Mouse (Mus musculus): ENCODE results near the gene Grin2a. TPM values are rescaled to one million over a fixed set of nuclear protein-coding genes. Genes with fewer than 3 reads are reported as not detected.

The Grin2a gene
- polyA plus RNA-seq, 1 experiment from 2014 or later: 3.6 TPM

DNA sequence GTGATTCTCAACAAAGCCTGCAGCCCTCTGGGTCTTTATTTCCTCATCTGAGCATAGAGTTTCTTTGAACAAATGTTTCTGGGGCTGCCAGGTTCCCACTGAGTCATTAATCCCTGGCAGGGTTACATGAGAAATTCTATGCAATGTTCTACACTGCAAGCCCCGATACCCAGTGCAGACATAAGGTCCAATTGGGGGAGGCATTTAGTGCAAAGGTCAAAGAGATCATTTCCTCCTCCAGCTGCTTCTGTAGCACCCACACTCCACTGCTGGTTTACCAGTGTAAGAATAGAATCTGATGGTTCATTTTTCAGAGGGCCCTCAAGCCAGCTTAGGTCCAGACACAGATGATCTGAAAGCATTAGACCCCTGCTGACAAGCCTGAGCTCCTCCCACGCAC, 14.7 kb downstream of the Grin2a start:
- WGBS: 39% methylated on average over 2 of the region's 2 CpGs
- H3K27ac ChIP-seq (ENCODE audit: low read length): no peak overlapping the region

DNA sequence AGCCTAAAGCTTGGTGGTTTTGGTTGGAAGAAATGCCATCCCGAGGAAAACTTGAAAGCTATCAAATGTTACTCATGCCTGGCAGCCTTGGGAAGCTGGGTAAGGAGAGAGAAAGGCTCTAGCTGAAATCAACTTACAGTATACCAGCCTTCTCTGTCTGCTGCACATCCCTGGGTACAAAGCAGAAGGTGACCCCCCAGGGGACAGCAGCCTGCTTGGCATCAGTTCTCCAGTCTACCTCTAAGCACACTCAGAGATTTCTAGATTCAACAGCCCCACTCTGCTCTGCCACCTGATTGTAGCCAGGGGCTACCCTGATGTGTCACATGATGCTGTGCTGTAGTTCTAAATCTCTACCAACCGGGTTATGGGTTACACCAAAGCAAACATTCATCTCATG, 17.2 kb downstream of the Grin2a start:
- no peak for ATAC-seq
- H3K27ac ChIP-seq (ENCODE audit: low read length): no peak overlapping the region
- no peak overlapping the region for H3K9ac ChIP-seq (replicated peaks; ENCODE audit: low read depth, low read length)
- H3K4me1 ChIP-seq (replicated peaks; ENCODE audit: control insufficient read depth, insufficient read depth, low read length): no peaks in the 10 kb centered on the region
- H3K36me3 ChIP-seq (ENCODE audit: control insufficient read depth, insufficient read depth): no peaks in the 10 kb centered on the region
- 86% methylated on average over 2 of the region's 2 CpGs for whole genome bisulfite sequencing
- H3K4me3 ChIP-seq (replicated peaks; ENCODE audit: low read length): no peak overlapping the region
- no peaks in the 10 kb centered on the region for H3K27me3 ChIP-seq (replicated peaks; ENCODE audit: control insufficient read depth, insufficient read depth, low read length)
- no peaks in the 10 kb centered on the region for H3K9me3 ChIP-seq (ENCODE audit: control insufficient read depth, low read length)
- H3K4me2 ChIP-seq (ENCODE audit: low read length): no peak overlapping the region

More for the DNA sequence above, 14.7 kb downstream of the Grin2a start:
- H3K9ac ChIP-seq (replicated peaks; ENCODE audit: low read depth, low read length): no peak overlapping the region
- H3K4me1 ChIP-seq (replicated peaks; ENCODE audit: control insufficient read depth, insufficient read depth, low read length): no peaks in the 10 kb centered on the region
- no peak for ATAC-seq
- H3K27me3 ChIP-seq (replicated peaks; ENCODE audit: control insufficient read depth, insufficient read depth, low read length): no peaks in the 10 kb centered on the region
- no peaks in the 10 kb centered on the region for H3K9me3 ChIP-seq (ENCODE audit: control insufficient read depth, low read length)
- H3K4me3 ChIP-seq (replicated peaks; ENCODE audit: low read length): no peak overlapping the region
- no peaks in the 10 kb centered on the region for H3K36me3 ChIP-seq (ENCODE audit: control insufficient read depth, insufficient read depth)
- no peak overlapping the region for H3K4me2 ChIP-seq (ENCODE audit: low read length)

DNA sequence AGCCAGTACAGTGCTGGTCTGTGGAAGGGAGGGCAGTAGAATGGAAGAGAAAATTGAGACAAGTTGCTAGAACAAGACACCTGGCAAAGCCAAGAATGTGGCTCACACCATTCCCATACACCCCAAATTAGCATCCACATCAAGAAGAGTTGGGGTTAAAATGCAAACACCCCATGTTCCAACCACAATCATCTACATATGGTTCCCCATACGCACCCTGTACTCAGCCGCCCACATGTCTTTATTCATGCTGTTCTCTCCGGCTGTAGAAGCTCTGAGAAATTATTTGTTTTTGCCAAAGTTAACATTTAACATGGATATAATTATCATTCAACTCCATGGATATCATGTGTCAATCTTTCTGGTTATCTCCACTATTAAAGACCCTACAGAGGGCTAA, 22.7 kb downstream of the Grin2a start:
- Histone ChIP-seq H3K4me2 (ENCODE audit: low read length) (no peak overlapping the region), H3K27me3 (replicated peaks; ENCODE audit: control insufficient read depth, insufficient read depth, low read length) (no peaks in the 10 kb centered on the region), H3K9me3 (ENCODE audit: control insufficient read depth, low read length) (no peaks in the 10 kb centered on the region), H3K36me3 (ENCODE audit: control insufficient read depth, insufficient read depth) (no peaks in the 10 kb centered on the region), H3K4me3 (replicated peaks; ENCODE audit: low read length) (no peak overlapping the region), H3K9ac (replicated peaks; ENCODE audit: low read depth, low read length) (no peak overlapping the region), H3K4me1 (replicated peaks; ENCODE audit: control insufficient read depth, insufficient read depth, low read length) (no peaks in the 10 kb centered on the region), H3K27ac (ENCODE audit: low read length) (no peak overlapping the region)
- 91% methylated on average over 3 of the region's 3 CpGs for WGBS
- ATAC-seq: no peak

DNA sequence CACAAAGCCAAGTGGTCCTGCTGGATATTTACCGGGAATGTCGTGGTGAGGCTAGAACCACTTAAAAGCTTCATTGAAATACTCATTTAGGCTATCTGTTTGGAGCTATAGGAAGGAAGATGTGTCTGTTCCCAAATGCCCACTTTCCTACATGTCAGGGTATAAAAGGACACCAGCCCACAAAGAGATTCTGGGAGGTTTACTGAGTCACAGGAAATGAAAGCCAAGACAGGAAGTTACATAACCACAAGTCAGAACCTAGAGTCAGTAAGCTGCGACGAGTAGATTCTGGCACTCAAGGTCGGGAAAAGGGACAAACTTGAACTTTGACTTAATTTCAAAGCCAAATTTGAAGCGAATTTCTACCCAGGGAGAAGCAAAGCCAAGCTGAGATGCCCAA, 30.9 kb downstream of the Grin2a start:
- no peak for ATAC-seq
- Histone ChIP-seq H3K9me3 (ENCODE audit: control insufficient read depth, low read length) (no peaks in the 10 kb centered on the region), H3K4me3 (replicated peaks; ENCODE audit: low read length) (no peak overlapping the region), H3K9ac (replicated peaks; ENCODE audit: low read depth, low read length) (no peak overlapping the region), H3K4me2 (ENCODE audit: low read length) (no peak overlapping the region), H3K36me3 (ENCODE audit: control insufficient read depth, insufficient read depth) (no peaks in the 10 kb centered on the region), H3K27me3 (replicated peaks; ENCODE audit: control insufficient read depth, insufficient read depth, low read length) (no peaks in the 10 kb centered on the region), H3K27ac (ENCODE audit: low read length) (no peak overlapping the region), H3K4me1 (replicated peaks; ENCODE audit: control insufficient read depth, insufficient read depth, low read length) (no peaks in the 10 kb centered on the region)
- WGBS: 82% methylated on average over 6 of the region's 6 CpGs

DNA sequence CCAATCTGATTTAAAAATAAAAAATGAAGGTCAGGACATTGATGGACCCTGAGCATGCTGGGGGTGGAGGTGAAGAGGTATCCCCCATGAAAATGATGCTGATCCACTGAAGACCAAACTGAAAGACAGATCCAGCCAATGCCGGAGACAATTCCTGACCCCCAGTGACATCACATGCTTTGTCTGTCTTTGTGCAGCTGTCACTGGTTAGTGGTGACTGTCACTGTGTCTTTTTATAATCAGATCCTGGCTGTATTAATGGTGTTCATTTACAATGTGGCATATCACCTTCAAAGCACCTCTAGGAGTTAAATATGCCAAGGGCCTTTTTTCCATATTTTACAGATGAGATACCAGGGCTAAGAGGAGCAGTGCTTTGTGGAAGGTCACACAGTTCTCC, 32.9 kb downstream of the Grin2a start:
- Histone ChIP-seq H3K9me3 (ENCODE audit: control insufficient read depth, low read length) (no peaks in the 10 kb centered on the region), H3K27me3 (replicated peaks; ENCODE audit: control insufficient read depth, insufficient read depth, low read length) (no peaks in the 10 kb centered on the region), H3K27ac (ENCODE audit: low read length) (no peak overlapping the region), H3K9ac (replicated peaks; ENCODE audit: low read depth, low read length) (no peak overlapping the region), H3K4me1 (replicated peaks; ENCODE audit: control insufficient read depth, insufficient read depth, low read length) (no peaks in the 10 kb centered on the region), H3K4me3 (replicated peaks; ENCODE audit: low read length) (no peak overlapping the region), H3K36me3 (ENCODE audit: control insufficient read depth, insufficient read depth) (no peaks in the 10 kb centered on the region), H3K4me2 (ENCODE audit: low read length) (no peak overlapping the region)
- WGBS: 82% methylated on average over 1 of the region's 1 CpGs
- no peak for ATAC-seq

DNA sequence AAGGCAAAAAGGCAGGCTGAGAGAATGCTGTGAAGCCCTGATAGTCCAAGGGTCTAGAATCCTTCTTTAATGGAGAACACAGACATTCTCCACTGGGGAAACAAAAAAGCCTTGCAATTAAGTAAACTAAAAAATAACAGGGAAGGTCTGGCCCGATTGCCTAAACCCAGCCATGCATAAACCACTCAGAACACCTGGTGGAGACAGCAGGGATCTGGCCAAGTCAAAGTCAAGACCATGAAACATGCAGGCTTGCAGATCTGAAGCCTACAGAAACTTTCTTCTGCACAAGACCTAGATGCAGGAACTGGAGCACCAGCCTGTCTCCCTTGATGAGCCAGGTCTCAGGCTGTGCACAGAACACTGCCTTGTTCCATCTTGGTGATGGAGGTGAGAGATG, 36.0 kb downstream of the Grin2a start:
- Histone ChIP-seq H3K4me3 (replicated peaks; ENCODE audit: low read length) (no peak overlapping the region), H3K4me1 (replicated peaks; ENCODE audit: control insufficient read depth, insufficient read depth, low read length) (no peaks in the 10 kb centered on the region), H3K27me3 (replicated peaks; ENCODE audit: control insufficient read depth, insufficient read depth, low read length) (no peaks in the 10 kb centered on the region), H3K9ac (replicated peaks; ENCODE audit: low read depth, low read length) (no peak overlapping the region), H3K27ac (ENCODE audit: low read length) (no peak overlapping the region), H3K9me3 (ENCODE audit: control insufficient read depth, low read length) (no peaks in the 10 kb centered on the region), H3K36me3 (ENCODE audit: control insufficient read depth, insufficient read depth) (no peaks in the 10 kb centered on the region), H3K4me2 (ENCODE audit: low read length) (no peak overlapping the region)
- WGBS: 59% methylated on average over 1 of the region's 1 CpGs
- ATAC-seq: no peak

DNA sequence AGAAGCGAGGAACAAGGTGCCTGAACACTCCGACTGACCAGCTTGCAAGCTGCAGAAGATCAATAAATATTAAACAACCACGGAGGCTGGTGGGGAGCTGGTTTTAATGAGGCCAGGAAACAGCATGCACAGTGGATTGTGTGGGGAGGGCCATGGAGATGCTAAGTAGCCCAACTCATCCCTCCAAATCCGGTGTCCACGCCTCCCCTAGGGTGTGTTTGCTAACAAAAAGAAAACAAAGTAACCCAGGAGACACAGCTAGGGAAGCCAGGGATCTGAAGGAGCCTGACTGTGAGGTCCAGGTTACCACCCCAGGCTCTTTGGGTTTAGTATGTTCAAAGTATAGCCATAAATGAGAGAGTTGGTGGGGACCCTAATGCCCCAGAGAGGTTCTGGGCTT, 41.1 kb downstream of the Grin2a start:
- H3K36me3 ChIP-seq (ENCODE audit: control insufficient read depth, insufficient read depth): no peaks in the 10 kb centered on the region
- no peaks in the 10 kb centered on the region for H3K27me3 ChIP-seq (replicated peaks; ENCODE audit: control insufficient read depth, insufficient read depth, low read length)
- no peak overlapping the region for H3K4me3 ChIP-seq (replicated peaks; ENCODE audit: low read length)
- H3K9me3 ChIP-seq (ENCODE audit: control insufficient read depth, low read length): no peaks in the 10 kb centered on the region
- no peak overlapping the region for H3K9ac ChIP-seq (replicated peaks; ENCODE audit: low read depth, low read length)
- 33% methylated on average over 5 of the region's 5 CpGs for WGBS
- ATAC-seq: no peak
- H3K4me1 ChIP-seq (replicated peaks; ENCODE audit: control insufficient read depth, insufficient read depth, low read length): no peaks in the 10 kb centered on the region
- no peak overlapping the region for H3K4me2 ChIP-seq (ENCODE audit: low read length)
- no peak overlapping the region for H3K27ac ChIP-seq (ENCODE audit: low read length)

DNA sequence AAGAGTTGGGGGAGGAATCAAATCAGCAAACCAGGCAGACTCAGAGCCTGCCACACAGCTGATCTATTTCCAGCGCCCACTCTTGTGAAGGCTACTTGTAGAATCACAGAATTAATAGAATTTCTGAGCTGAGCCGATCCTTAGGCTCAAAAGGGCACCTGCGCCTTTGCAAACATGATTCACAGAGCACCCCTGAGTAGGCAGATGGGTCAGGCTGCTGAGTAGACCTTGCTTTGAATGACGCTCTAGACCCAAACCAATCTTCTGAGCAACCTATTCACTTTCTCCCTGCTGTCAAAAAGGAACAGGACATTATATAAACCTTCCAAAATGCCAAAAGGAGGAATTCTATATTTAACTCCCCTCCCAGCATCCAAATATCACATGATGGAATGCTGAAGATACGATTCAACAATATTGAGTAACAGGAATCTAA, 41.9 kb downstream of the Grin2a start:
- no peak overlapping the region for H3K4me3 ChIP-seq (replicated peaks; ENCODE audit: low read length)
- H3K4me2 ChIP-seq (ENCODE audit: low read length): no peak overlapping the region
- H3K9me3 ChIP-seq (ENCODE audit: control insufficient read depth, low read length): no peaks in the 10 kb centered on the region
- no peak for ATAC-seq
- H3K4me1 ChIP-seq (replicated peaks; ENCODE audit: control insufficient read depth, insufficient read depth, low read length): no peaks in the 10 kb centered on the region
- H3K9ac ChIP-seq (replicated peaks; ENCODE audit: low read depth, low read length): no peak overlapping the region
- 0 out of 2 replicates have a peak, but pooled peaks cover 2% of the 10 kb centered on the region for H3K27me3 ChIP-seq (replicated peaks; ENCODE audit: control insufficient read depth, insufficient read depth, low read length)
- WGBS: 89% methylated on average over 5 of the region's 5 CpGs
- H3K36me3 ChIP-seq (ENCODE audit: control insufficient read depth, insufficient read depth): no peaks in the 10 kb centered on the region
- no peak overlapping the region for H3K27ac ChIP-seq (ENCODE audit: low read length)

DNA sequence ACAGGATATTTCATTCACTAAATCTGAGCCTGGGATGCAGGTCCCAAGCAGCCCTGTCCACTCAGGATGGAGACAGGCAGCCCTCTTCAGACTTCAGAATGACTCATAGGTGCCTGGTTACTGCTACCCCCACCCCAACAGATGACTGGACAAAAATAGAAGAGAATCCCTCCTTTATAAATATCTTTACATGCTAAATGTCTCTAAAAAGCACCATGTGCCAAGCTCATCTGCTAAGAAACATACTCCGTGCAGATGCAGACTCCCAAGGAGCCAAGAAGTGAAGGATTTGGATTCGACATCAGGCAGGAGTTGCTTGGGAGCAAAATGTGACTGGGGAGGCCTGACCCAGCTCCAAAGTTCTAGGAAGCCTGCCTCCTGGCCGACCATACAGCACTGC, 46.1 kb downstream of the Grin2a start:
- Histone ChIP-seq H3K36me3 (ENCODE audit: control insufficient read depth, insufficient read depth) (no peaks in the 10 kb centered on the region), H3K4me3 (replicated peaks; ENCODE audit: low read length) (no peak overlapping the region), H3K27ac (ENCODE audit: low read length) (no peak overlapping the region), H3K4me2 (ENCODE audit: low read length) (no peak overlapping the region), H3K4me1 (replicated peaks; ENCODE audit: control insufficient read depth, insufficient read depth, low read length) (no peaks in the 10 kb centered on the region), H3K27me3 (replicated peaks; ENCODE audit: control insufficient read depth, insufficient read depth, low read length) (0 out of 2 replicates have a peak, but pooled peaks cover 2% of the 10 kb centered on the region), H3K9me3 (ENCODE audit: control insufficient read depth, low read length) (no peaks in the 10 kb centered on the region), H3K9ac (replicated peaks; ENCODE audit: low read depth, low read length) (no peak overlapping the region)
- 71% methylated on average over 3 of the region's 3 CpGs for WGBS
- no peak for ATAC-seq

DNA sequence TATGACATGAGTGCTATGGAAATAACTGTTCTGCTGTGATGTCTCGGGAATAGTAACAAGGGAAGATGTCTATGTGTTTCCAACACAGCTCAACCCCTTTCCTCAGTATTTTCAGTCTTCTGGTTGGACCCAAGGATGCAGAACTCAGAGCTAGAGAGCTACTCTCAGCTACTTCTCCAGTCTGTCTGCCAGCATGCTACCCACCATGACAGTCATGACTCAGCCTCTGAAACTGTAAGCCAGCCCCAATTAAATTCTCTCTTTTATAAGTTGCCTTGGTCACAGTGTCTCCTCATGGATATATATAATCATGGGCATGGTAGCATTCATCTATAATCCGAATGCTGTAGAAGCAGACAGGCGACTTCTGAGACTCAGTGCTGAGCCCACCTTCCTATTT, 47.9 kb downstream of the Grin2a start:
- H3K27me3 ChIP-seq (replicated peaks; ENCODE audit: control insufficient read depth, insufficient read depth, low read length): 0 out of 2 replicates have a peak, but pooled peaks cover 2% of the 10 kb centered on the region
- H3K4me1 ChIP-seq (replicated peaks; ENCODE audit: control insufficient read depth, insufficient read depth, low read length): no peaks in the 10 kb centered on the region
- no peaks in the 10 kb centered on the region for H3K36me3 ChIP-seq (ENCODE audit: control insufficient read depth, insufficient read depth)
- H3K4me3 ChIP-seq (replicated peaks; ENCODE audit: low read length): no peak overlapping the region
- H3K4me2 ChIP-seq (ENCODE audit: low read length): no peak overlapping the region
- H3K27ac ChIP-seq (ENCODE audit: low read length): no peak overlapping the region
- ATAC-seq: no peak
- 92% methylated on average over 3 of the region's 3 CpGs for WGBS
- no peak overlapping the region for H3K9ac ChIP-seq (replicated peaks; ENCODE audit: low read depth, low read length)
- H3K9me3 ChIP-seq (ENCODE audit: control insufficient read depth, low read length): no peaks in the 10 kb centered on the region

Measured in forebrain, embryonic 16.5 days (tissue).